Mouse (Mus musculus) hindbrain, embryonic 10.5 days (tissue): ENCODE measurements around the gene S1pr5. TPM values are rescaled to one million over a fixed set of nuclear protein-coding genes. Genes with fewer than 3 reads are reported as not detected.

Experiments
- DNase-seq: peaks from one replicate; pipeline ENCODE4 v3.0.0-alpha.2; 2017; ENCODE audit warnings: low spot score
- H3K27ac ChIP-seq: fragments of 300-500 bp; sonication (generic); 2 replicates; pipeline ENCODE4 v1.5.1; 2016; ENCODE audit warnings: mild to moderate bottlenecking, moderate library complexity
- H3K27me3 ChIP-seq: fragments of 300-500 bp; sonication (generic); 2 replicates; pipeline ENCODE4 v1.6.1; 2016; ENCODE audit warnings: mild to moderate bottlenecking; ENCODE audit not compliant: poor library complexity, insufficient read depth, severe bottlenecking
- H3K36me3 ChIP-seq: fragments of 300-500 bp; sonication (generic); 2 replicates; pipeline ENCODE4 v1.6.1; 2016; ENCODE audit warnings: mild to moderate bottlenecking, moderate library complexity
- H3K4me1 ChIP-seq: fragments of 300-500 bp; sonication (generic); replicated peaks from 2 replicates; pipeline ENCODE4 v1.6.1; 2016; ENCODE audit warnings: mild to moderate bottlenecking
- H3K4me3 ChIP-seq: fragments of 300-500 bp; sonication (generic); 2 replicates; pipeline ENCODE4 v1.5.1; 2016; ENCODE audit warnings: mild to moderate bottlenecking, moderate library complexity
- H3K9me3 ChIP-seq: fragments of 300-500 bp; sonication (generic); 2 replicates; pipeline ENCODE4 v1.6.1; 2016; ENCODE audit warnings: mild to moderate bottlenecking, moderate library complexity
- WGBS: fragments of 180-500 bp; shearing (Covaris S2); methylation state at CpG from one replicate; pipeline ENCODE4 v1.1.7; 2016; 5-methylcytosine and 5-hydroxymethylcytosine counted together
- polyA plus RNA-seq: library from polyadenylated mRNA; unstranded; fragments of >200 nt; fragmentation: Nextera tagmentation; extraction: Ambion mirVana; gene quantifications from 2 replicates; pipeline ENCODE4 v1.2.1, GENCODE M21; 2016

S1pr5 gene
- polyA plus RNA-seq, 1 experiment from 2014 or later = 0.35 TPM

DNA sequence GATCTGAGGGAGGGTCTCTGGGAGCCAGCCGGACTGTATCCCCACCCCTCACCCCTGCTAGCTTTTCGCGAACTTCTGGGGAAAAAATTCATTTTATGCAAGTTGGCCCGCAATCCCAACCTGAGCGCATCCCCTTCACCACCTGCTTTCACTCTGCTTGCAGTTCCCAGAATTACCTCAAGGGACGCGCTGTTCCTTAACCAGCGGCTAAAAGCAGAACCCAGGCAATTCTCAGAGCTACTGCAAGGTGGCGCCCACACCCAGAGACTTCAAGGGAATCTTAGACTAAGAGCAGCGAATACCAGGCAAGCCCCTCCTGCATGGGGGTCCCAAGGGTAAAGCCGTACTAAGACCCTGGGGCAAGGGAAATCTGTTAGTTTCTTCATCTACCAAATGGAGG, 6.9 kb downstream of the S1pr5 start:
- 7% methylated on average over 11 of the region's 11 CpGs for WGBS
- H3K36me3 ChIP-seq = 0 out of 2 replicates have a peak, but pooled peaks cover 6% of the 10 kb centered on the region
- DNase-seq = peak; percentile 88
- H3K27me3 ChIP-seq = peaks cover 67% of the 10 kb centered on the region
- 0 out of 2 replicates have a peak, but pooled peaks cover 5% of the 10 kb centered on the region for H3K9me3 ChIP-seq
- no peak overlapping the region for H3K27ac ChIP-seq
- no peak overlapping the region for H3K4me3 ChIP-seq
- H3K4me1 ChIP-seq = peaks cover 46% of the 10 kb centered on the region

DNA sequence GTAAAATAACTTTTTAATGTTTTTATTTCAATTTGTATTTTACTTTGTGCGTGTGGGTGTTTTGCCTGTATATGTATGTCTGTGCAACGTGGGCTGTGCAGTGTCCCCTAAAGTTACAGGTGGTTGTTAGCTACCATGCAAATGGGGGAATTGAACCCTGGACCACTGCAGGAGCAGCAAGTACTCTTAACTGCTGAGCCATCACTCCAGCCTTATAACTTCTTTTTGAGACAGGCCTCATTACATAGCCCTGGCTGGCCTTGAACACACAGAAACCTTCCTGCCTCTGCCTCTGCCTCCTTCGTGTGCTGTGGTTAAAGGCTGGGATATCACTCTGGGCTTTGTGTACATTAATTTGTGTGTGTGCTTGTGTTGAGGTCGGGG, 8.8 kb downstream of the S1pr5 start:
- Histone ChIP-seq H3K9me3 (0 out of 2 replicates have a peak, but pooled peaks cover 5% of the 10 kb centered on the region), H3K4me1 (peaks cover 38% of the 10 kb centered on the region), H3K27me3 (peaks cover 48% of the 10 kb centered on the region), H3K36me3 (peaks cover 22% of the 10 kb centered on the region), H3K27ac (peak overlapping the region; percentile 98; the same call in 1 of the 2 replicates), H3K4me3 (peak overlapping the region; percentile 82)
- no peak for DNase-seq
- 44% methylated on average over 4 of the region's 4 CpGs for WGBS

DNA sequence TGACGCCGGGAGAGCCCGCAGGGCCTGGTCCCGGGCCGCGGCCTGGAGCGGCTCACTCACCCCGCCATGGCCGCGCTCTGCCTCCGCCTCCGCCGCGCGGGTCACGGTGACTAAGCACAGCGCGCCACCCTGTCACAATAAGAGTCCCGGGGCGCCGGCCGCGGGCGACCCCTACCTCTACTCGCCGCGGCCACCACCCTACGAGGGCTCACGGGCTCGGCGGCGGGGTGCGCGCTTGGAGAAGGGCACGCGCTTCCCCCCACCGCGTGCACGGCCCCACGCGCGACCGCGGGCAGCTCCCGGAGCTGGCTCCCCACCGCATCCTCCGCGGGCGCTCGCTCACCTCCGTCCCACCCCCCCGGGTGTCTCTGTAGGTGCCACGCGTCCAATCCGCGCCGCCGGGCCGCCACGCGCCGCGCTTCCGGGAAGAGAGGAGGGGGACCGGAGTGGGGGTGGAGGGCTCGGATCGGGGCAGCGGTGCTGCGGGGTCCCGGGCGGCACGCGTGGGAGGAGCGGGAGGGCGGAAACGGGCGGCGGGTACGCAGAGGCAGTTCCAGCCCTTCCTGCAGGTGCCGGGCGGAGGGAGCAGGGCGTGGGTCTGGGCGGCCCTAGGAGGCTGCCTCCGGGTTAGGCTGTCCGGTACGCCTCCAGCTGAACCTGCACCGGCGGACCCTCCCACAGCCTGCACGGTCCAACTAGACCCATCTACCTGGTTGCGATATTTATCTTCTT, 9.3 kb downstream of the S1pr5 start, which contains the start of gene Keap1:
TSS of gene Keap1 (minus strand) at position 629 of the 732 bp plus-strand sequence.
- peaks cover 28% of the 10 kb centered on the region for H3K36me3 ChIP-seq
- peak within 1 kb of the TSS; percentile 98 for H3K27ac ChIP-seq
- WGBS = under 1% methylated on average over 90 of the region's 90 CpGs
- peak; percentile 83 for DNase-seq
- peaks cover 33% of the 10 kb centered on the region for H3K4me1 ChIP-seq
- peak within 1 kb of the TSS; percentile 82 for H3K4me3 ChIP-seq
- 0 out of 2 replicates have a peak, but pooled peaks cover 5% of the 10 kb centered on the region for H3K9me3 ChIP-seq
- H3K27me3 ChIP-seq = peaks cover 43% of the 10 kb centered on the region

DNA sequence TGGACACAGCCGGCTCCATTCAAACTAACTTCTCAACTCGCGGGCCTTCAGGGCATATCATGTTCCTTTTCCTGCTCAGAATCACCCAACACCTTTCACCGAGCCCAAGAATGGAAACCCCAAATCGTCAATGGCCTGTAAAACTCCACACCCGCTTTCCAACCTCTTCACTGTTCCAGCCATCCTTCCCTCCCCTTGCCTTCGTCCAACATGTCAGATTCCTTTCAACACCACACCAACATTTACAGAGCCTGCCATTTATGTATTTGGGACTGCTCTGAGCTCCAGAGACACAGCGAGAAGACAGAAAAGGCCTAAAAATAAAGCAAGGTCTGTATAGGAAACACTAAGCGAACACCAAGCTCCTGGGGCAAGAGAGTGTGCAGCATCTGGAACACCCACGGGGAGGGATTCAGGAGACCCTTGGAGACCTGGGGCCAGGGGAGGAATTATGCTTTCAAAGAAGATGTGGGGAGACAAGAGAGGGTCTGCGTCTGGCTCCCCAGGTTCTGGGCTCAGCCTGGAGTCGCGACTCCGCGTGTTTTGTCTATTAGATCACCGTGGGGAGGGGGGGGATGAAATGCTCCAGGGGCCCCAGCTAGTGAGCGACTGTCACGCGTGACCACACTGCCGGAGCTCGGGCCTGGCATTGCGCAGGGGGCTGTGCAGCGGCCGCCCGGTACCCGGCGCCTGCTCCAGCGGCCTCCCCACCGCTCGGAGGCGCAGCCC, 10.1 kb downstream of the S1pr5 start:
- peak; percentile 59 for DNase-seq
- Histone ChIP-seq H3K4me1 (peaks cover 30% of the 10 kb centered on the region), H3K27me3 (peaks cover 42% of the 10 kb centered on the region), H3K4me3 (peak overlapping the region; percentile 82), H3K9me3 (0 out of 2 replicates have a peak, but pooled peaks cover 5% of the 10 kb centered on the region), H3K36me3 (peaks cover 35% of the 10 kb centered on the region), H3K27ac (peak overlapping the region; percentile 98)
- 2% methylated on average over 31 of the region's 31 CpGs for WGBS

DNA sequence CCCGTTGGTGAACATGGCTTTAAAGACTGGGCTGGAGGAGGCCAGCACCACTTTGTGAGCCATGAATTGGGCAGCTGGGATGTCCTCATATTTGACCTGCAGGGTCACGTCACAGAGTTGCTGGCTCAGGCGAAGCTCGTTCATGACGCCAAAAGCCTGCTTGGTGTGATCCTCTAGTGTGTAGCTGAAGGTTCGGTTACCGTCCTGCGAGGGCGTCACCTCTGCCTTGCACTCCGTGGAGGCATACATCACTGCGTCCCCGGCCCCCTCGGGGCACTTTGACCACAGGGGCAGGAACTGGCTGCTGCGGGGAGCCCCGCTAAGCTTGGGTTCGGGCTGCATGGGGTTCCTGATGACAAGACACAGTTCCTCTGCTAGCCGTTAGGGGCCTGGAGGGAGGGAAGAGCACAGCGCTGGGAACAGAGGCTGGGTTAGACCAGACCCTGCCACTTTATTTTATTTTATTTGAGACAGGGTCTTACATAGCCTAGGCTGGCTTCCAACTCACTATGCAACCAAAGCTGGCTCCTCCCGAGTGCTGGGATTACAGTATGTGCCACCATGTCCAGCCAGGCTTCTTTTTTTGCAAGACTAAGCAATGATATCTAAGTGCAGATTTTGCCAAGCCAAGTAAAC, 10.8 kb downstream of the S1pr5 start:
- Histone ChIP-seq H3K27me3 (peaks cover 35% of the 10 kb centered on the region), H3K4me1 (peaks cover 30% of the 10 kb centered on the region), H3K4me3 (peak overlapping the region; percentile 82), H3K36me3 (peaks cover 42% of the 10 kb centered on the region), H3K9me3 (0 out of 2 replicates have a peak, but pooled peaks cover under 1% of the 10 kb centered on the region), H3K27ac (peak overlapping the region; percentile 98)
- DNase-seq = peak; percentile 57
- 19% methylated on average over 19 of the region's 19 CpGs for WGBS

DNA sequence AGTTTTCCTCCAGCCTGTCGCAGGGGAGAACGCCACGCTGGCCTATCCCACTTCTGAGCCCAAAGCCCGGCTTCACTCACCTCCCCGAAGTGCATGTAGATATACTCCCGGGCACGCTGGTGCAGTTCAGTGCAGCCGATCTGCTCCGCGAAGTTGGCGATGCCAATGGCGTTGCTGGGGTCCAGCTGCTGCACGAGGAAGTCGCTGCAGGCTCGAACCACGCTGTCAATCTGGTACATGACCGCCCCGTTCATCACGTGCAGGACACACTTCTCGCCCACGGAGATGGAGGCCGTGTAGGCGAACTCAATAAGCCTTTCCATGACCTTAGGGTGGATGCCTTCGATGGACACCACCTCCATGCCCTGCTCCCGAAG, 11.3 kb downstream of the S1pr5 start:
- H3K36me3 ChIP-seq = peaks cover 46% of the 10 kb centered on the region
- no peaks in the 10 kb centered on the region for H3K9me3 ChIP-seq
- H3K4me1 ChIP-seq = peaks cover 30% of the 10 kb centered on the region
- H3K27me3 ChIP-seq = peaks cover 30% of the 10 kb centered on the region
- DNase-seq = no peak
- WGBS = 87% methylated on average over 25 of the region's 25 CpGs
- H3K27ac ChIP-seq = peak overlapping the region; percentile 98; the same call in 1 of the 2 replicates
- H3K4me3 ChIP-seq = peak overlapping the region; percentile 82

DNA sequence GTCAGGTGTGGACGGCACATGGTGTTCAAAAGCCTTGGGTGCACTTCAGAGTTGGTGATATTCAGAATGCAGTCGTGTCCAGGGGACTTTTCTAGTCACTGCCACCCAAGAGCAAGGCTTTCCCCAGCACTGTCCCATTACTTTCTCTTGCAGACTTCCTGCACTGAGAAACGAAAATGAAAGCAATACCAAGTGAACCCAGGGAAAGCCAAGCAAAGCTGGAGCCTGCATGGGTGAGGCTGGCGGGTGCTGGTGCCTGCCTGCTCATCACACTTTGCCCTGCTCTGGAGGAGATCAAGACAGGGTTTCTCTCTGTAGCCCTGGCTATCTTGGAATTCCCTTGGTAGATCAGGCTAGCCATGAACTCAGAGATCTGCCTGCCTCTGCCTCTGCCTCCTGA, 12.9 kb downstream of the S1pr5 start:
- H3K9me3 ChIP-seq = no peaks in the 10 kb centered on the region
- DNase-seq = no peak
- WGBS = 80% methylated on average over 4 of the region's 4 CpGs
- H3K27me3 ChIP-seq = peaks cover 16% of the 10 kb centered on the region
- peaks cover 62% of the 10 kb centered on the region for H3K36me3 ChIP-seq
- H3K4me1 ChIP-seq = peaks cover 31% of the 10 kb centered on the region
- no peak overlapping the region for H3K27ac ChIP-seq
- H3K4me3 ChIP-seq = no peak overlapping the region

DNA sequence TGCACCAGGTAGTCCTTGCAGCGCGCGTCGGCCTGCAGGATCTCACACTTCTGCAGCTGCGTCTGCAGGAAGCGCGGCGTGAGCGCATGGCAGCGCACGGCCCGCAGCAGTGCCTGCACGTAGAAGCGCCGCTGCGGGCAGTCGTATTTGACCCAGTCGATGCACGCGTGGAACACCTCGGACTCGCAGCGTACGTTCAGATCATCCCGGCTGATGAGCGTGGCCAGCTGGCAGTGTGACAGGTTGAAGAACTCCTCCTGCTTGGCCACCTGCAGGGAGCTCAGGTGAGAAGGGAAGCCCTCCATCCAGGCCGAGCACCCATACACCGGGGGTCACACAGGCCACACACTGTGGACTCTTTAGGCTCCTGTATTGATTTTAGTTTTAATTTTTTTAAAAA, 14.4 kb downstream of the S1pr5 start:
- peaks cover 23% of the 10 kb centered on the region for H3K4me1 ChIP-seq
- DNase-seq = no peak
- H3K4me3 ChIP-seq = no peak overlapping the region
- WGBS = 79% methylated on average over 28 of the region's 28 CpGs
- no peak overlapping the region for H3K27ac ChIP-seq
- H3K27me3 ChIP-seq = 0 out of 2 replicates have a peak, but pooled peaks cover 7% of the 10 kb centered on the region
- peaks cover 77% of the 10 kb centered on the region for H3K36me3 ChIP-seq
- no peaks in the 10 kb centered on the region for H3K9me3 ChIP-seq

DNA sequence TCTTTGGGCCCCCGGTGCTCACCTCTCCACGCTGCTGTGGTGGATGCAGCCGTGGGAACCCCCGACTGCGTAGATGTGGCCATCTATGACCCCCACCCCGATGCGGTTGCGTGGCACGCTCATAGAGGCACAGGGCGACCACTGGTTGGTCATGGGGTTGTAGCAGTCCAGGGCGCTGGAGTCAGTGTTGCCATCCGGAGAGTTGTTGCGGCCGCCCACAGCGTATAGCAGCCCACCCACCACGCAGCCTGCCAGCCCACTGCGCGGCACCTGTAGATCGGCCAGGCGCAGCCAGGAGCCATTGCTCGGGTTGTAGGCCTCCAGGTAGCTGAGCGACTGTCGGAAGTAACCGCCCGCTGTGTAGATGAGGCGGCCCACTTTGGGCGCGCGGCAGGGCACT, 14.9 kb downstream of the S1pr5 start:
- 87% methylated on average over 29 of the region's 29 CpGs for WGBS

DNA sequence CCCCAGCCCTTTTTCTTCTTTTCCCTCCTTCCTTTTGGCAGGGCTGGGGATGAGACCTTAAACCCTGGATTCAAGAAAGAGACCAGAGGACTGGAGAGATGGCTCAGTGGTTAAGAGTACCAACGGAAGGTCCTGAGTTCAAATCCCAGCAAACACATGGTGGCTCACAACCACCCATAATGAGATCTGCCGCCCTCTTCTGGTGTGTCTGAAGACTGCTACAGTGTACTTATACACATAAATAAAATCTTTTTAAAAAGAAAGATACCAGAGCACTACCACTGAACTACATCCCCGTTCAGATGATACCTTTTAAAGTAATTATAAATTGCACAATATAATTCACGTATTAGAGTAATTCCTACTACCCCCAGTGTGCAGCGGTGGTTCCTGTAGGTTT, 15.4 kb downstream of the S1pr5 start:
- DNase-seq = no peak
- H3K27me3 ChIP-seq = peaks cover 9% of the 10 kb centered on the region; the same call in 1 of the 2 replicates
- H3K27ac ChIP-seq = no peak overlapping the region
- no peak overlapping the region for H3K4me3 ChIP-seq
- H3K4me1 ChIP-seq = peaks cover 22% of the 10 kb centered on the region
- H3K36me3 ChIP-seq = peaks cover 78% of the 10 kb centered on the region
- 87% methylated on average over 5 of the region's 5 CpGs for WGBS
- no peaks in the 10 kb centered on the region for H3K9me3 ChIP-seq

More for the DNA sequence above, 14.9 kb downstream of the S1pr5 start:
- Histone ChIP-seq H3K27me3 (peaks cover 7% of the 10 kb centered on the region; the same call in 1 of the 2 replicates), H3K9me3 (no peaks in the 10 kb centered on the region), H3K4me1 (peaks cover 23% of the 10 kb centered on the region), H3K4me3 (no peak overlapping the region), H3K27ac (no peak overlapping the region), H3K36me3 (peaks cover 78% of the 10 kb centered on the region)
- no peak for DNase-seq

DNA sequence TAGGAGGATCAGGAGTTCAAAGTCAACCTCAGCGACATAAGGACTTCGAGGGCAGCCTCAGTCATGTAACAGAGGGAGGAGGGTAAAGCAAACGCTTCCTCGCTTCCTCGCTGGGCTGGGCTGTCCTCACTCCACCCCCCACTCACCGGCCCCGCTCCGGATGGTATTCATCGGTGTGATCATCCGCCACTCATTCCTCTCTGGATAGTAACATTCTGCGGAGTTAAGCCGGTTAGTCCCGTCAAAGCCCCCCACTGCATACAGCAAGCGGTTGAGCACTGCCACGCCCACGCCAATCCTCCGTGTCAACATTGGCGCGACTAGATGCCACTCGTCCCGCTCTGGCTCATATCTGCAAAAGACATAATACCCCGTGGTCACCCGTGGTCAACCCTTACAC, 16.7 kb downstream of the S1pr5 start:
- Histone ChIP-seq H3K4me3 (no peak overlapping the region), H3K27me3 (peaks cover 20% of the 10 kb centered on the region), H3K4me1 (peaks cover 17% of the 10 kb centered on the region), H3K9me3 (no peaks in the 10 kb centered on the region), H3K27ac (no peak overlapping the region), H3K36me3 (peaks cover 72% of the 10 kb centered on the region)
- 49% methylated on average over 23 of the region's 23 CpGs for WGBS
- no peak for DNase-seq

DNA sequence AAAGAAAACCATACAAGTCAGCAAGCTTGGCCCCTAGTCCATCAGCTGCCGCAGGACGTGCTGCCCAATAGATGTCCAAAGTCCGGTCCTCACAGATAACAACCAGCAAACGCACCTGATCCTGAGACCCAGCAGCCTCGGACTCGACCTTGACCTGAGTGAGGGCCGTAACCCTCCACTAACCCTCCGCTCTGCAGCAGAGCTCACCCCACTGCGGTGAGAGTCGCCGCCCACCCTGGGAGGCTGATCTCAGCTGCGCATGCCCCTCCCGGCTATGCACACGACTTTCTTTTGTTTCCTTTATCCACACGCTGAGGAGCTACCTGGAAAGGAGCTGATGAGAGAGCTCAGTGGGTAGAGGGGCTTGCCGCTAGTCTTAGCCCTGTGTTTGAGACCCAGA, 20.9 kb downstream of the S1pr5 start:
- peaks cover 26% of the 10 kb centered on the region for H3K27me3 ChIP-seq
- 15% methylated on average over 16 of the region's 16 CpGs for WGBS
- peaks cover 4% of the 10 kb centered on the region for H3K9me3 ChIP-seq
- H3K36me3 ChIP-seq = peaks cover 35% of the 10 kb centered on the region
- H3K27ac ChIP-seq = peak overlapping the region; percentile 56
- no peak for DNase-seq
- H3K4me3 ChIP-seq = peak overlapping the region; percentile 29
- peaks cover 26% of the 10 kb centered on the region for H3K4me1 ChIP-seq
